Mouse (Mus musculus): ENCODE results near the gene Jund. TPM values are rescaled to one million over a fixed set of nuclear protein-coding genes. Genes with fewer than 3 reads are reported as not detected.

Jund gene
- total and polyA plus RNA-seq, 3 experiments = 16.5 to 18.8 TPM; not detected in 1

DNA sequence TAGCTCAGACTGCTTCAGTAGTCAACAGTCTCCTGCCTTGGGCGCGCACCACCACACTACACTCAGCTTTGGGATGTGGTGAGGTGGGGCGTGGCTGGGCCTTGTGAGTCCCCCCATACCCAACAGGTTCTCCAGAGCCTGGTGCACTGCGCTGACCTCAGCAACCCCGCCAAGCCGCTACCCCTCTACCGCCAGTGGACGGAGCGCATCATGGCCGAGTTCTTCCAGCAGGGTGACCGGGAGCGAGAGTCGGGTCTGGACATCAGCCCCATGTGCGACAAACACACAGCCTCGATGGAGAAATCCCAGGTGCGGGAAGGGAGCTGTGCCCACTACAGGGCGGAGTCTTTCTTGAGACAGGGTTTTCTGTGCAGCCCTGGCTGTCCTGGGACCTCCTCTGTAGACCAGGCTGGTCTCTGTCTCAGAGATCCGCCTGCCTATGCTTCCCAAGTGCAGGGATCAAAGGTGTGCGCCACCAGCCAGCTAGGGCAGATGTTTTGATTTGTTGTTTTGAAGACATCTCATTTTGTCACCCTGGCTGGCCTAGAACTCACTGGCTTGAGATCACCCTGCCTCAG is 50.4 kb downstream of the Jund start:
- TF ChIP-seq MAZ (IDR thresholded peaks at IDR 0.05; ENCODE audit: low read depth, low read length) (no peak), KAT2A (conservative IDR thresholded peaks at IDR 0.05; ENCODE audit: low read depth, low read length) (no peak), ZC3H11A (IDR thresholded peaks at IDR 0.05; ENCODE audit: low read depth, low read length) (no peak)
- Histone ChIP-seq H3K4me3 (ENCODE audit: control insufficient read depth in 1 of 2, insufficient read depth in 1 of 2, low read depth in 2 of 2, low read length in 2 of 2) (no peak overlapping the region), H3K79me2 (ENCODE audit: control insufficient read depth, insufficient read depth, low read length, poor library complexity) (no peaks in the 10 kb centered on the region; the same call in 1 of the 2 replicates), H3K9ac (ENCODE audit: control insufficient read depth, low read depth, low read length, poor library complexity, severe bottlenecking) (no peak overlapping the region), H3K27ac (ENCODE audit: control insufficient read depth, low read depth, low read length) (no peak overlapping the region), H3K27me3 (ENCODE audit: control insufficient read depth in 1 of 2, insufficient read depth in 2 of 2, low read length in 2 of 2) (no peaks in the 10 kb centered on the region), H3K4me1 (ENCODE audit: control insufficient read depth in 1 of 2, insufficient read depth in 2 of 2, low read length in 2 of 2) (peaks cover 3 to 13% of the 10 kb centered on the region in 2 experiments; a peak in 3 of 4 replicates), H3K36me3 (ENCODE audit: control insufficient read depth in 1 of 2, insufficient read depth in 2 of 2, low read length in 2 of 2) (peaks cover 0 to 15% of the 10 kb centered on the region in 2 experiments; a peak in 2 of 4 replicates), H3K9me3 (replicated peaks; ENCODE audit: insufficient read depth, low read length) (no peaks in the 10 kb centered on the region)
- no peak for DNase-seq (ENCODE audit: low read depth, low spot score)

Other genes starting within 250 kb of the Jund start
- 7.6 and 8.0 TPM in 2 replicates for gene Klhl26, start 222.0 kb upstream of the Jund start, total RNA-seq (2012; rRNA removed)
- gene Klhl26, start 222.0 kb upstream of the Jund start, polyA plus RNA-seq (2012; ENCODE audit: insufficient read depth in 1 of 2, insufficient read length in 2 of 2, low read depth in 1 of 2, low replicate concordance in 2 of 2, missing spikeins in 1 of 2) = 10 to 100 TPM in 1 of 2 experiments, not detected in 1; 11.4 TPM
- not detected in 2 replicates for gene Tmem59l, start 211.6 kb upstream of the Jund start, total RNA-seq (2012; rRNA removed)
- gene Tmem59l, start 211.6 kb upstream of the Jund start, polyA plus RNA-seq (2012; ENCODE audit: insufficient read depth in 1 of 2, insufficient read length in 2 of 2, low read depth in 1 of 2, low replicate concordance in 2 of 2, missing spikeins in 1 of 2) = not detected
- 3.8 and 6.6 TPM in 2 replicates for gene Crlf1, start 205.8 kb upstream of the Jund start, total RNA-seq (2012; rRNA removed)
- gene Crlf1, start 205.8 kb upstream of the Jund start, polyA plus RNA-seq (2012; ENCODE audit: insufficient read depth in 1 of 2, insufficient read length in 2 of 2, low read depth in 1 of 2, low replicate concordance in 2 of 2, missing spikeins in 1 of 2) = 10 to 100 TPM in 1 of 2 experiments, not detected in 1; 26.6 TPM
- gene Rex1bd, start 192.2 kb upstream of the Jund start, total RNA-seq (2012; rRNA removed) = 200 and 204 TPM in 2 replicates
- 100 to 1,000 TPM in 1 of 2 experiments, not detected in 1; 145 TPM for gene Rex1bd, start 192.2 kb upstream of the Jund start, polyA plus RNA-seq (2012; ENCODE audit: insufficient read depth in 1 of 2, insufficient read length in 2 of 2, low read depth in 1 of 2, low replicate concordance in 2 of 2, missing spikeins in 1 of 2)
- gene Uba52, start 188.1 kb upstream of the Jund start, total RNA-seq (2012; rRNA removed) = 3,582 and 3,633 TPM in 2 replicates
- gene Uba52, start 188.1 kb upstream of the Jund start, polyA plus RNA-seq (2012; ENCODE audit: insufficient read depth in 1 of 2, insufficient read length in 2 of 2, low read depth in 1 of 2, low replicate concordance in 2 of 2, missing spikeins in 1 of 2) = 1,000 to 10,000 TPM in 1 of 2 experiments, not detected in 1; 2,814 TPM
- 212 and 215 TPM in 2 replicates for gene Fkbp8, start 171.2 kb upstream of the Jund start, total RNA-seq (2012; rRNA removed)
- 100 to 1,000 TPM in 1 of 2 experiments, not detected in 1; 349 TPM for gene Fkbp8, start 171.2 kb upstream of the Jund start, polyA plus RNA-seq (2012; ENCODE audit: insufficient read depth in 1 of 2, insufficient read length in 2 of 2, low read depth in 1 of 2, low replicate concordance in 2 of 2, missing spikeins in 1 of 2)
- 49.1 and 54.4 TPM in 2 replicates for gene Kxd1, start 171.0 kb upstream of the Jund start, total RNA-seq (2012; rRNA removed)
- gene Kxd1, start 171.0 kb upstream of the Jund start, polyA plus RNA-seq (2012; ENCODE audit: insufficient read depth in 1 of 2, insufficient read length in 2 of 2, low read depth in 1 of 2, low replicate concordance in 2 of 2, missing spikeins in 1 of 2) = 10 to 100 TPM in 1 of 2 experiments, not detected in 1; 77.4 TPM
- gene Ell, start 159.5 kb upstream of the Jund start, total RNA-seq (2012; rRNA removed) = 10.8 and 12.4 TPM in 2 replicates
- 10 to 100 TPM in 1 of 2 experiments, not detected in 1; 25.9 TPM for gene Ell, start 159.5 kb upstream of the Jund start, polyA plus RNA-seq (2012; ENCODE audit: insufficient read depth in 1 of 2, insufficient read length in 2 of 2, low read depth in 1 of 2, low replicate concordance in 2 of 2, missing spikeins in 1 of 2)
- gene Isyna1, start 104.6 kb upstream of the Jund start, total RNA-seq (2012; rRNA removed) = 84.1 and 90.9 TPM in 2 replicates
- 100 to 1,000 TPM in 1 of 2 experiments, not detected in 1; 189 TPM for gene Isyna1, start 104.6 kb upstream of the Jund start, polyA plus RNA-seq (2012; ENCODE audit: insufficient read depth in 1 of 2, insufficient read length in 2 of 2, low read depth in 1 of 2, low replicate concordance in 2 of 2, missing spikeins in 1 of 2)
- gene Ssbp4, start 90.1 kb upstream of the Jund start, total RNA-seq (2012; rRNA removed) = 80.2 and 84.9 TPM in 2 replicates
- 100 to 1,000 TPM in 1 of 2 experiments, not detected in 1; 212 TPM for gene Ssbp4, start 90.1 kb upstream of the Jund start, polyA plus RNA-seq (2012; ENCODE audit: insufficient read depth in 1 of 2, insufficient read length in 2 of 2, low read depth in 1 of 2, low replicate concordance in 2 of 2, missing spikeins in 1 of 2)
- gene Lrrc25, start 82.8 kb upstream of the Jund start, total RNA-seq (2012; rRNA removed) = 0.20 and 0.39 TPM in 2 replicates
- gene Lrrc25, start 82.8 kb upstream of the Jund start, polyA plus RNA-seq (2012; ENCODE audit: insufficient read depth in 1 of 2, insufficient read length in 2 of 2, low read depth in 1 of 2, low replicate concordance in 2 of 2, missing spikeins in 1 of 2) = 1 to 10 TPM in 1 of 2 experiments, not detected in 1; 1.1 TPM
- 0.15 and 1.8 TPM in 2 replicates for gene Gdf15, start 66.5 kb upstream of the Jund start, total RNA-seq (2012; rRNA removed)
- under 1 TPM in 1 of 2 experiments, not detected in 1; 0.63 TPM for gene Gdf15, start 66.5 kb upstream of the Jund start, polyA plus RNA-seq (2012; ENCODE audit: insufficient read depth in 1 of 2, insufficient read length in 2 of 2, low read depth in 1 of 2, low replicate concordance in 2 of 2, missing spikeins in 1 of 2)
- 12.6 and 13.7 TPM in 2 replicates for gene Pgpep1, start 38.6 kb upstream of the Jund start, total RNA-seq (2012; rRNA removed)
- 10 to 100 TPM in 1 of 2 experiments, not detected in 1; 19.5 TPM for gene Pgpep1, start 38.6 kb upstream of the Jund start, polyA plus RNA-seq (2012; ENCODE audit: insufficient read depth in 1 of 2, insufficient read length in 2 of 2, low read depth in 1 of 2, low replicate concordance in 2 of 2, missing spikeins in 1 of 2)
- gene Lsm4, start 25.7 kb upstream of the Jund start, total RNA-seq (2012; rRNA removed) = 152 and 172 TPM in 2 replicates
- 1,000 to 10,000 TPM in 1 of 2 experiments, 100 to 1,000 TPM in 1; 514 to 2,024 TPM for gene Lsm4, start 25.7 kb upstream of the Jund start, polyA plus RNA-seq (2012; ENCODE audit: insufficient read depth in 1 of 2, insufficient read length in 2 of 2, low read depth in 1 of 2, low replicate concordance in 2 of 2, missing spikeins in 1 of 2)
- gene Iqcn, start 4.5 kb downstream of the Jund start, total RNA-seq (2012; rRNA removed) = 0.03 TPM in 1 of 2 replicates, not detected in the other
- not detected for gene Iqcn, start 4.5 kb downstream of the Jund start, polyA plus RNA-seq (2012; ENCODE audit: insufficient read depth in 1 of 2, insufficient read length in 2 of 2, low read depth in 1 of 2, low replicate concordance in 2 of 2, missing spikeins in 1 of 2)
- 0.19 and 0.20 TPM in 2 replicates for gene Gm3336, start 19.6 kb downstream of the Jund start, total RNA-seq (2012; rRNA removed)
- gene Gm3336, start 19.6 kb downstream of the Jund start, polyA plus RNA-seq (2012; ENCODE audit: insufficient read depth in 1 of 2, insufficient read length in 2 of 2, low read depth in 1 of 2, low replicate concordance in 2 of 2, missing spikeins in 1 of 2) = under 1 TPM in 1 of 2 experiments, not detected in 1; 0.72 TPM
- gene Pde4c, start 24.8 kb downstream of the Jund start, total RNA-seq (2012; rRNA removed) = 0.65 and 0.75 TPM in 2 replicates
- gene Pde4c, start 24.8 kb downstream of the Jund start, polyA plus RNA-seq (2012; ENCODE audit: insufficient read depth in 1 of 2, insufficient read length in 2 of 2, low read depth in 1 of 2, low replicate concordance in 2 of 2, missing spikeins in 1 of 2) = 1 to 10 TPM in 1 of 2 experiments, not detected in 1; 3.0 TPM
- 1.8 TPM in 2 replicates for gene Rab3a, start 55.7 kb downstream of the Jund start, total RNA-seq (2012; rRNA removed)
- 1 to 10 TPM in 1 of 2 experiments, not detected in 1; 5.6 TPM for gene Rab3a, start 55.7 kb downstream of the Jund start, polyA plus RNA-seq (2012; ENCODE audit: insufficient read depth in 1 of 2, insufficient read length in 2 of 2, low read depth in 1 of 2, low replicate concordance in 2 of 2, missing spikeins in 1 of 2)
- gene Mpv17l2, start 62.0 kb downstream of the Jund start, total RNA-seq (2012; rRNA removed) = 41.9 and 52.8 TPM in 2 replicates
- gene Mpv17l2, start 62.0 kb downstream of the Jund start, polyA plus RNA-seq (2012; ENCODE audit: insufficient read depth in 1 of 2, insufficient read length in 2 of 2, low read depth in 1 of 2, low replicate concordance in 2 of 2, missing spikeins in 1 of 2) = 100 to 1,000 TPM in 1 of 2 experiments, not detected in 1; 102 TPM
- 23.7 and 25.4 TPM in 2 replicates for gene Pik3r2, start 77.8 kb downstream of the Jund start, total RNA-seq (2012; rRNA removed)
- 10 to 100 TPM in 1 of 2 experiments, not detected in 1; 37.8 TPM for gene Pik3r2, start 77.8 kb downstream of the Jund start, polyA plus RNA-seq (2012; ENCODE audit: insufficient read depth in 1 of 2, insufficient read length in 2 of 2, low read depth in 1 of 2, low replicate concordance in 2 of 2, missing spikeins in 1 of 2)
- 10.4 and 13.5 TPM in 2 replicates for gene Mast3, start 106.1 kb downstream of the Jund start, total RNA-seq (2012; rRNA removed)
- gene Mast3, start 106.1 kb downstream of the Jund start, polyA plus RNA-seq (2012; ENCODE audit: insufficient read depth in 1 of 2, insufficient read length in 2 of 2, low read depth in 1 of 2, low replicate concordance in 2 of 2, missing spikeins in 1 of 2) = 10 to 100 TPM in 1 of 2 experiments, not detected in 1; 54.7 TPM
- gene Il12rb1, start 109.5 kb downstream of the Jund start, total RNA-seq (2012; rRNA removed) = 1.2 and 1.4 TPM in 2 replicates
- gene Il12rb1, start 109.5 kb downstream of the Jund start, polyA plus RNA-seq (2012; ENCODE audit: insufficient read depth in 1 of 2, insufficient read length in 2 of 2, low read depth in 1 of 2, low replicate concordance in 2 of 2, missing spikeins in 1 of 2) = 1 to 10 TPM in 1 of 2 experiments, not detected in 1; 2.2 TPM
- 10.0 and 13.1 TPM in 2 replicates for gene Arrdc2, start 140.8 kb downstream of the Jund start, total RNA-seq (2012; rRNA removed)
- gene Arrdc2, start 140.8 kb downstream of the Jund start, polyA plus RNA-seq (2012; ENCODE audit: insufficient read depth in 1 of 2, insufficient read length in 2 of 2, low read depth in 1 of 2, low replicate concordance in 2 of 2, missing spikeins in 1 of 2) = 10 to 100 TPM in 1 of 2 experiments, not detected in 1; 22.5 TPM
- gene Kcnn1, start 164.3 kb downstream of the Jund start, total RNA-seq (2012; rRNA removed) = 7.3 and 8.9 TPM in 2 replicates
- gene Kcnn1, start 164.3 kb downstream of the Jund start, polyA plus RNA-seq (2012; ENCODE audit: insufficient read depth in 1 of 2, insufficient read length in 2 of 2, low read depth in 1 of 2, low replicate concordance in 2 of 2, missing spikeins in 1 of 2) = 10 to 100 TPM in 1 of 2 experiments, not detected in 1; 10.7 TPM
- gene Ccdc124, start 175.0 kb downstream of the Jund start, total RNA-seq (2012; rRNA removed) = 47.5 and 47.6 TPM in 2 replicates
- 10 to 100 TPM in 1 of 2 experiments, not detected in 1; 87.1 TPM for gene Ccdc124, start 175.0 kb downstream of the Jund start, polyA plus RNA-seq (2012; ENCODE audit: insufficient read depth in 1 of 2, insufficient read length in 2 of 2, low read depth in 1 of 2, low replicate concordance in 2 of 2, missing spikeins in 1 of 2)
- gene Slc5a5, start 193.8 kb downstream of the Jund start, total RNA-seq (2012; rRNA removed) = 0.12 and 0.13 TPM in 2 replicates
- under 1 TPM in 1 of 2 experiments, not detected in 1; 0.36 TPM for gene Slc5a5, start 193.8 kb downstream of the Jund start, polyA plus RNA-seq (2012; ENCODE audit: insufficient read depth in 1 of 2, insufficient read length in 2 of 2, low read depth in 1 of 2, low replicate concordance in 2 of 2, missing spikeins in 1 of 2)
- 4,999 and 5,671 TPM in 2 replicates for gene Rpl18a, start 198.5 kb downstream of the Jund start, total RNA-seq (2012; rRNA removed)
- 1,000 to 10,000 TPM in 1 of 2 experiments, not detected in 1; 5,399 TPM for gene Rpl18a, start 198.5 kb downstream of the Jund start, polyA plus RNA-seq (2012; ENCODE audit: insufficient read depth in 1 of 2, insufficient read length in 2 of 2, low read depth in 1 of 2, low replicate concordance in 2 of 2, missing spikeins in 1 of 2)
- gene Map1s, start 207.0 kb downstream of the Jund start, total RNA-seq (2012; rRNA removed) = 41.0 and 53.3 TPM in 2 replicates
- 10 to 100 TPM in 1 of 2 experiments, not detected in 1; 51.0 TPM for gene Map1s, start 207.0 kb downstream of the Jund start, polyA plus RNA-seq (2012; ENCODE audit: insufficient read depth in 1 of 2, insufficient read length in 2 of 2, low read depth in 1 of 2, low replicate concordance in 2 of 2, missing spikeins in 1 of 2)

All from MEL (cell line).